Mouse (Mus musculus) frontal cortex, postnatal 36 days (tissue): ENCODE data around the gene Matk.
A peak's percentile ranks its signal among the peaks of the same experiment; 100 is the strongest.

ENCODE experiments used
- DNase-seq, 2 experiments: peaks; one replicate each; pipeline ENCODE4 v3.0.0; 2022; ENCODE audit warnings: low spot score in 2 of 2

Gene Matk

GRCm38 (mm10) chr10:81302781-81303218 is 50.1 kb downstream of the Matk start:
- DNase-seq, result peak; percentile 75 to 82

- peak in 1 of 2 experiments; percentile 18 for DNase-seq
Observed at GRCm38 (mm10) chr10:81303258-81303657, 50.5 kb downstream of the Matk start.

DNA sequence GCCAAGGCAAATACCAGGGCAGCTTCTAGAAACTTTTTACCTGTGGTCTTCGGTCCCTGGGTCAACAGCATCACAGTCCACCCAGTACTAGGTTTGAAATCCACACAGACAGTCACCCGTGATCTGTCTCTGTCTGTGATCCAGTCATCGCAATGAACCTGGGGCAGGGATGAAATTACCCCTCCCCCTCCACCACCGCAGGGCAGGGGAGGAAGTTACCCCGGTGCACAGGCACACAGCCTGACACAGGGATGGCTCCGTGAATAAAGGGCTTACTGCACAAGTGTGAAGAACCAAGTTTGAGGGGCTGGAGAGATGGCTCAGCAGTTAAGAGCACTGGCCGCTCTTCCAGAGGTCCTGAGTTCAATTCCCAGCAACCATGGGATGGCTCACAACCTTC is 51.0 kb downstream of the Matk start:
- no peak for DNase-seq

DNA sequence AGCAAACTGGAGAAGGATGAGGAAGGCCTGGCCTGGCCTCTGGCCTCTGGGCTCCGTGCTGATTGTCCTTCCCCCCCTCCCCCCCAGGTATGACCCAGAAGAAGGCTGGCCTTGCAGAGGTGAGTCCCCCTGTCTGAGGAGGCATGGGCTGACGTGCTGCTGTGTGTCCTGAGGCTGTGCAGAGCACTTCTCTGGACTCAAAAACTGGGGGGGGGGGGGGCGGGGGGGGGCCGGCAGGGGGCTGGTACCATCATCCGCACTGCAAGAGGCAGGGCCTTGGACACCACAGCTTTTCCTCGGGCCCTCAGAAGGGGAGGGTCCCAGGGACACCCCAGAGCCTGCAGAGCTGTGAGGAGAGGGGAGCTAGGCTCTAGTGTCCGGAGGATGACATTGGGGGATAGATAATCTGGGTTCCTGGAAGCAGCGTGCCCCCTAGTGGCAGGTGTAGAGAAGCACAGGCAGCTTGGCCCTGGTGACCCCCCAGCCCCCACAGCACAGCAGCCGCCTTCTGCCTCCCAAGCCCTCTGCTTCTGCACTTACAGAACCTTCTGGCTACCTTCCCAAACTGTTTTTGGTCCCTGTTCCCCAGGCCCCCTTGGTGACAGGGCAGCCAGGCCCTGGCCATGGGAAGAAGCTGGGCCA is 52.0 kb downstream of the Matk start:
- DNase-seq, result peak in 1 of 2 experiments; percentile 55

DNA sequence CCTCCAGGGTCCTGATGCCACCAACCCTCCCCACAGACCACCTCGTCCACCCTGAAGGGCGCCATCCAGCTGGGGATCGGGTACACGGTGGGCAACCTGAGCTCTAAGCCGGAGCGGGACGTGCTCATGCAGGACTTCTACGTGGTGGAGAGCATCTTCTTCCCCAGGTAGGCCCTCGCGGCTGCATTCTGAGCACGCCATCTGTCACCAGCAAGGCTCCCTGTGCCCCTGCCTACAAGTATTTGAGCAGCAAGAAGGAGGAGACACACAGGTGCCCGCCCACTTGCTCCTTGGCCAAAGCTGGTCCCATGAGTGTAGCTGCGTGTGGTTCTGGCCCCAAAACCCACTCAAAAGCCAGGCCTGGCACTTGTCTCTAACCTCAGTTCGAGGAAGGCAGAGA is 52.9 kb downstream of the Matk start:
- DNase-seq, result no peak

- DNase-seq, result no peak
Observed at GRCm38 (mm10) chr10:81306173-81306668, 53.5 kb downstream of the Matk start.

DNA sequence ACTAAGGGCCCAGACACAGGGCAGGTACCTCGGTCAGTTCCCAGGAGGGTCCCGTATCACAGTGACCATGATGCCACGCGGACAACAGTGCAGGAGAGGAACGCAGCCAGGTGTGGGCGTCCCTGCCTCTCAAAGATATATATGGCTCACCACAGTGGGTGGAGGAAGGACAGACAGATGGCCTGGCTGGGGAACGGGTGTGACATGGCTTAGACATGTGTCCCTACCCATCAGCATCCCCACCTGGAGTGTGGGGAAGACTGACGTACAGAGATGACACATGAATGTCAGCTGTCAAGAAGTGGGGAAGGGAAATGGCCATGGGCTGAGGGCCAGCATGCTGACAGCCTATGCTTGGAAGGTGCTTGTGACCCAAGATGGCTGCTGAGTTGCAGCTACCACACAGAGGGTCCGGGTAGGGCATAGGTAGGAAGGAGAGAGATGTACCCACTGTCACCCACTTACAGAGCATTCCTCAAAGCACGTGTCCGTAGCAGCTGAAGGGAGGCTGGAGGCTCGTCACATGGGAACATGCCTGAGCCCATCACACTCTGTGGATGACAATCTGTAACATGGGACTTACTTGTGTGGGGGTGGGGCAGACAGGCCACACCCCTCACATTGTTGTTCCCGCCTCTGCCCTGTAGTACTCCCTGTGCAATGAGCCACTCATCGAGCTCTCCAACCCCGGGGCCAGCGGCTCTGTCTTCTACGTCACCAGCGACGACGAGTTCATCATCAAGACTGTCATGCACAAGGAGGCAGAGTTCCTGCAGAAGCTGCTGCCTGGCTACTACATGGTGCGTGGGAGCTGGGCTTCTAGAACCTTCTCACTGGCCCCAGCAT is 54.3 kb downstream of the Matk start:
- DNase-seq, result peak; percentile 63 to 82

DNA sequence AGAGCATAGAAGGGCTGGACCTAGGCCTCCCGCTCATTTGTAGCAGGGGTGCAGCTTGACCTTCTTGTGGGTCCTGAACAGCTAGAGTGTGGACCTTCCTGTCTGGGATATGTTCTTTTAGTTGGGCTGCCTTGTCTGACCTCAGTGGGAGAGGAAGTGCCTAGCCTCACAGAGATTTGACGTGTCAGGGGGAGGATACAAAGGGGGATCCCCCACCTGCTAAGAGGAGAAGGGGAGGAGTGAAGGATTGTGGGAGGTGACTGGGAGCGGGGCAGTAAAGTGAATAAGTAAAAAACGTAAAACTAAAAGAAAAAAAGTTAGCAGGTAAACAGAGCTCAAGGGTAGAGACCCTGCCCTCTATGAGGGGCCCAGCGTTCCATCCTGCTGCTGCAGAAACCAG is 56.8 kb downstream of the Matk start:
- DNase-seq, result no peak
